Mouse (Mus musculus): Measurements from ENCODE around the gene Doc2a. TPM values are rescaled to one million over a fixed set of nuclear protein-coding genes. Genes with fewer than 3 reads are reported as not detected.
A peak's percentile ranks its signal among the peaks of the same experiment; 100 is the strongest.

Gene Doc2a
- polyA plus RNA-seq, 1 experiment from 2014 or later: 0.15 TPM

- no peak overlapping the region for H3K9ac ChIP-seq (ENCODE audit: low read length)
- peaks cover 5% of the 10 kb centered on the region; the same call in 1 of the 2 replicates for H3K36me3 ChIP-seq (ENCODE audit: control insufficient read depth, insufficient read depth, low read length)
- 88% methylated on average over 16 of the region's 16 CpGs for WGBS
- H3K9me3 ChIP-seq (ENCODE audit: control insufficient read depth, low read length): no peaks in the 10 kb centered on the region
- H3K4me1 ChIP-seq (replicated peaks; ENCODE audit: control insufficient read depth, insufficient read depth): no peaks in the 10 kb centered on the region; the same call in 1 of the 2 replicates
- H3K4me3 ChIP-seq (ENCODE audit: low read depth, low read length): no peak overlapping the region
- H3K27me3 ChIP-seq (ENCODE audit: control insufficient read depth, insufficient read depth, low read length): no peaks in the 10 kb centered on the region
- H3K27ac ChIP-seq (replicated peaks): no peak overlapping the region
- ATAC-seq (ENCODE audit: low FRiP score, low TSS enrichment) (no peak), DNase-seq (ENCODE audit: low spot score) (no peak)
- no peak overlapping the region for H3K4me2 ChIP-seq (replicated peaks; ENCODE audit: low read depth)
- TF ChIP-seq EP300 (optimal IDR thresholded peaks at IDR 0.05) (no peak), CTCF (IDR thresholded peaks at IDR 0.05; ENCODE audit: low read depth) (no peak)
Measured at GRCm38 (mm10) chr7:126801057-126801422, 46.2 kb upstream of the Doc2a start.

- Histone ChIP-seq H3K9ac (ENCODE audit: low read length) (no peak overlapping the region), H3K36me3 (ENCODE audit: control insufficient read depth, insufficient read depth, low read length) (no peaks in the 10 kb centered on the region), H3K27ac (replicated peaks) (no peak overlapping the region), H3K9me3 (ENCODE audit: control insufficient read depth, low read length) (no peaks in the 10 kb centered on the region), H3K4me1 (replicated peaks; ENCODE audit: control insufficient read depth, insufficient read depth) (no peaks in the 10 kb centered on the region; the same call in 1 of the 2 replicates), H3K27me3 (ENCODE audit: control insufficient read depth, insufficient read depth, low read length) (no peaks in the 10 kb centered on the region), H3K4me2 (replicated peaks; ENCODE audit: low read depth) (no peak overlapping the region), H3K4me3 (ENCODE audit: low read depth, low read length) (no peak overlapping the region)
- TF ChIP-seq CTCF (IDR thresholded peaks at IDR 0.05; ENCODE audit: low read depth) (no peak), EP300 (optimal IDR thresholded peaks at IDR 0.05) (no peak)
- 73% methylated on average over 11 of the region's 11 CpGs for WGBS
- ATAC-seq (ENCODE audit: low FRiP score, low TSS enrichment) (no peak), DNase-seq (ENCODE audit: low spot score) (no peak)
Measured at GRCm38 (mm10) chr7:126802134-126802889, 44.9 kb upstream of the Doc2a start.

- 69% methylated on average over 6 of the region's 6 CpGs for whole genome bisulfite sequencing
- Histone ChIP-seq H3K9me3 (ENCODE audit: control insufficient read depth, low read length) (no peaks in the 10 kb centered on the region), H3K27ac (replicated peaks) (0 out of 2 replicates have a peak overlapping the region, but pooled peaks have one; percentile 45), H3K27me3 (ENCODE audit: control insufficient read depth, insufficient read depth, low read length) (no peaks in the 10 kb centered on the region), H3K4me1 (replicated peaks; ENCODE audit: control insufficient read depth, insufficient read depth) (peaks cover 4% of the 10 kb centered on the region; the same call in 1 of the 2 replicates), H3K4me3 (ENCODE audit: low read depth, low read length) (no peak overlapping the region), H3K4me2 (replicated peaks; ENCODE audit: low read depth) (no peak overlapping the region), H3K36me3 (ENCODE audit: control insufficient read depth, insufficient read depth, low read length) (no peaks in the 10 kb centered on the region), H3K9ac (ENCODE audit: low read length) (no peak overlapping the region)
- ATAC-seq (ENCODE audit: low FRiP score, low TSS enrichment) (no peak), DNase-seq (ENCODE audit: low spot score) (no peak)
- TF ChIP-seq CTCF (IDR thresholded peaks at IDR 0.05; ENCODE audit: low read depth) (no peak), EP300 (optimal IDR thresholded peaks at IDR 0.05) (no peak)
Measured at GRCm38 (mm10) chr7:126803181-126803580, 44.0 kb upstream of the Doc2a start.

- H3K27ac ChIP-seq (replicated peaks): no peak overlapping the region
- H3K27me3 ChIP-seq (ENCODE audit: control insufficient read depth, insufficient read depth, low read length): no peaks in the 10 kb centered on the region
- TF ChIP-seq EP300 (optimal IDR thresholded peaks at IDR 0.05): no peak
- no peak for TF ChIP-seq CTCF (IDR thresholded peaks at IDR 0.05; ENCODE audit: low read depth)
Measured at GRCm38 (mm10) chr7:126803751-126804150, 43.5 kb upstream of the Doc2a start.

GRCm38 (mm10) chr7:126806956-126807355, 40.3 kb upstream of the Doc2a start:
- H3K27ac ChIP-seq (replicated peaks): no peak overlapping the region; the same call in 1 of the 2 replicates
- no peak overlapping the region for H3K4me3 ChIP-seq (ENCODE audit: low read depth, low read length)
- WGBS: 29% methylated on average over 6 of the region's 6 CpGs
- H3K9me3 ChIP-seq (ENCODE audit: control insufficient read depth, low read length): no peaks in the 10 kb centered on the region
- TF ChIP-seq CTCF (IDR thresholded peaks at IDR 0.05; ENCODE audit: low read depth) (no peak), EP300 (optimal IDR thresholded peaks at IDR 0.05) (no peak)
- 0 out of 2 replicates have a peak, but pooled peaks cover 4% of the 10 kb centered on the region for H3K4me1 ChIP-seq (replicated peaks; ENCODE audit: control insufficient read depth, insufficient read depth)
- H3K9ac ChIP-seq (ENCODE audit: low read length): no peak overlapping the region
- H3K27me3 ChIP-seq (ENCODE audit: control insufficient read depth, insufficient read depth, low read length): no peaks in the 10 kb centered on the region
- H3K4me2 ChIP-seq (replicated peaks; ENCODE audit: low read depth): no peak overlapping the region
- no peaks in the 10 kb centered on the region for H3K36me3 ChIP-seq (ENCODE audit: control insufficient read depth, insufficient read depth, low read length)
- DNase-seq (ENCODE audit: low spot score) (peak; percentile 84), ATAC-seq (ENCODE audit: low FRiP score, low TSS enrichment) (peak; percentile 74)

More at GRCm38 (mm10) chr7:126803751-126804150, 43.5 kb upstream of the Doc2a start:
- H3K4me3 ChIP-seq (ENCODE audit: low read depth, low read length): no peak overlapping the region
- peaks cover 4% of the 10 kb centered on the region; the same call in 1 of the 2 replicates for H3K4me1 ChIP-seq (replicated peaks; ENCODE audit: control insufficient read depth, insufficient read depth)
- H3K9ac ChIP-seq (ENCODE audit: low read length): no peak overlapping the region
- H3K9me3 ChIP-seq (ENCODE audit: control insufficient read depth, low read length): no peaks in the 10 kb centered on the region
- no peaks in the 10 kb centered on the region for H3K36me3 ChIP-seq (ENCODE audit: control insufficient read depth, insufficient read depth, low read length)
- ATAC-seq (ENCODE audit: low FRiP score, low TSS enrichment): no peak
- H3K4me2 ChIP-seq (replicated peaks; ENCODE audit: low read depth): no peak overlapping the region
- DNase-seq (ENCODE audit: low spot score): no peak

- no peak for DNase-seq (ENCODE audit: low spot score)
- Histone ChIP-seq H3K4me3 (ENCODE audit: low read depth, low read length) (no peak overlapping the region), H3K36me3 (ENCODE audit: control insufficient read depth, insufficient read depth, low read length) (no peaks in the 10 kb centered on the region), H3K9me3 (ENCODE audit: control insufficient read depth, low read length) (no peaks in the 10 kb centered on the region), H3K27ac (replicated peaks) (no peak overlapping the region; the same call in 1 of the 2 replicates), H3K27me3 (ENCODE audit: control insufficient read depth, insufficient read depth, low read length) (no peaks in the 10 kb centered on the region), H3K4me1 (replicated peaks; ENCODE audit: control insufficient read depth, insufficient read depth) (0 out of 2 replicates have a peak, but pooled peaks cover 4% of the 10 kb centered on the region), H3K4me2 (replicated peaks; ENCODE audit: low read depth) (peak overlapping the region; percentile 69; the same call in 1 of the 2 replicates), H3K9ac (ENCODE audit: low read length) (peak overlapping the region; percentile 60; the same call in 1 of the 2 replicates)
- TF ChIP-seq EP300 (optimal IDR thresholded peaks at IDR 0.05) (no peak), CTCF (IDR thresholded peaks at IDR 0.05; ENCODE audit: low read depth) (no peak)
- 34% methylated on average over 4 of the region's 4 CpGs for WGBS
- no peak for ATAC-seq (ENCODE audit: low FRiP score, low TSS enrichment)
Measured at GRCm38 (mm10) chr7:126807405-126807804, 39.8 kb upstream of the Doc2a start.
